Mouse (Mus musculus) hindbrain, embryonic 12.5 days (tissue): Measurements from ENCODE around the gene Pmfbp1. TPM values are rescaled to one million over a fixed set of nuclear protein-coding genes. Genes with fewer than 3 reads are reported as not detected.

Experiments used
- ATAC-seq: fragments of 200-750 bp; cut with Nextera tagmentation; 2 replicates; pipeline ENCODE4 v1.8.0; 2017; ENCODE audit warnings: moderate TSS enrichment; ENCODE audit not compliant: low FRiP score
- H3K27ac ChIP-seq: fragments of 300-500 bp; sonication (generic); 2 replicates; pipeline ENCODE4 v1.5.1; 2016; ENCODE audit warnings: mild to moderate bottlenecking
- H3K27me3 ChIP-seq: fragments of 300-500 bp; sonication (generic); 2 replicates; pipeline ENCODE4 v1.6.1; 2016; ENCODE audit warnings: mild to moderate bottlenecking
- H3K36me3 ChIP-seq: fragments of 300-500 bp; sonication (generic); 2 replicates; pipeline ENCODE4 v1.6.1; 2016; ENCODE audit warnings: mild to moderate bottlenecking
- H3K4me1 ChIP-seq: fragments of 300-500 bp; sonication (generic); 2 replicates; pipeline ENCODE4 v1.6.1; 2016
- H3K4me2 ChIP-seq: fragments of 300-500 bp; sonication (generic); replicated peaks from 2 replicates; pipeline ENCODE4 v1.6.1; 2016; ENCODE audit warnings: mild to moderate bottlenecking
- H3K4me3 ChIP-seq: fragments of 300-500 bp; sonication (generic); 2 replicates; pipeline ENCODE4 v1.5.1; 2016; ENCODE audit warnings: mild to moderate bottlenecking
- H3K9ac ChIP-seq: fragments of 300-500 bp; sonication (generic); 2 replicates; pipeline ENCODE4 v1.6.1; 2016; ENCODE audit warnings: mild to moderate bottlenecking, moderate library complexity
- H3K9me3 ChIP-seq: fragments of 300-500 bp; sonication (generic); replicated peaks from 2 replicates; pipeline ENCODE4 v1.6.1; 2016; ENCODE audit warnings: mild to moderate bottlenecking
- WGBS: fragments of 180-500 bp; shearing (Covaris S2); methylation state at CpG from one replicate; pipeline ENCODE4 v1.1.7; 2016; 5-methylcytosine and 5-hydroxymethylcytosine counted together
- polyA plus RNA-seq: library from polyadenylated mRNA; unstranded; fragments of >200 nt; fragmentation: Nextera tagmentation; extraction: Ambion mirVana; gene quantifications from 2 replicates; pipeline ENCODE4 v1.2.1, GENCODE M21; 2016

Pmfbp1 gene
- polyA plus RNA-seq, 1 experiment from 2014 or later, result 3.3 TPM

DNA sequence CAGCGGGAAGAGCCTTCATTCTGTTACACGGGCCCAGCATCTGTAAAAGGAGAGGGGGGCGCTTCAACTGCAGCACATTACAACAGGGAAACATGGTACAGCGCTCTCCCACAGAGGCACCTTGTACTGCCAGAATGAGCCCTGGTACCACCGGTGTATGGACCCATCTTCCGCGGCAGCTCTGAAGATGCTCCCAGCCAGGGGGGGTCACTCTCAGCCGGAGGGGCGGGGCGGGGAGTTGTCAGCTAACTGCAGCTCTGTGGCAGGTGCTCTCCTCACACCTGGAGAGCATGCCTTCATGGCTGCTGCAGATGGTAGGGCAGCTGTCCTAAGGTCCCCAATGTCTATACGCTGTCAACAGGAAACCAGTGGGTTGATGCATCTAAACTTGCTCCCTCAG, 25.7 kb upstream of the Pmfbp1 start:
- Histone ChIP-seq H3K9me3 (no peaks in the 10 kb centered on the region), H3K27me3 (0 out of 2 replicates have a peak, but pooled peaks cover 4% of the 10 kb centered on the region), H3K27ac (0 out of 2 replicates have a peak overlapping the region, but pooled peaks have one; percentile 35), H3K4me3 (no peak overlapping the region), H3K4me2 (no peak overlapping the region), H3K36me3 (no peaks in the 10 kb centered on the region), H3K9ac (no peak overlapping the region; the same call in 1 of the 2 replicates), H3K4me1 (peaks cover 58% of the 10 kb centered on the region)
- WGBS, result 79% methylated on average over 11 of the region's 11 CpGs
- ATAC-seq, result no peak

DNA sequence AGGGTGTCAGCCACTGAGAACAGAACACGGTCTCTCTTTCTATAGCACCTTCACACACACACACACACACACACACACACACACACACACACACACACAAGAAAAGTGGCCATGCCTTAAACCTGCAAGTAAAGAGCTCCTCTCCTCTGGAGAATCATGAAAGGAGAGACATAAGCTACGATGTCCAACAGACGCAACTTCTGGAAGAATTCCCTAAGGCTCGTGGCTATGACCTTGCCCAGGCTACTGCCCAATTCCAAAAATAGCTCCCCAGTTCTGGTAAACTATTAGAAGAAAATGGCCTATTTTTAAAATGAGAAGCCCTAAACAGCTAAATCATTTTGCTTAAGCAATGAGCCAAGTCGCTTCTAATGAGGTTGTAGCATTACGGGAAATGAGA, 22.0 kb upstream of the Pmfbp1 start:
- no peaks in the 10 kb centered on the region for H3K36me3 ChIP-seq
- no peak overlapping the region for H3K27ac ChIP-seq
- peaks cover 33% of the 10 kb centered on the region for H3K4me1 ChIP-seq
- 86% methylated on average over 6 of the region's 6 CpGs for WGBS
- H3K27me3 ChIP-seq, result 0 out of 2 replicates have a peak, but pooled peaks cover 4% of the 10 kb centered on the region
- no peak overlapping the region for H3K4me3 ChIP-seq
- H3K4me2 ChIP-seq, result no peak overlapping the region
- no peak for ATAC-seq
- no peak overlapping the region for H3K9ac ChIP-seq
- H3K9me3 ChIP-seq, result no peaks in the 10 kb centered on the region

DNA sequence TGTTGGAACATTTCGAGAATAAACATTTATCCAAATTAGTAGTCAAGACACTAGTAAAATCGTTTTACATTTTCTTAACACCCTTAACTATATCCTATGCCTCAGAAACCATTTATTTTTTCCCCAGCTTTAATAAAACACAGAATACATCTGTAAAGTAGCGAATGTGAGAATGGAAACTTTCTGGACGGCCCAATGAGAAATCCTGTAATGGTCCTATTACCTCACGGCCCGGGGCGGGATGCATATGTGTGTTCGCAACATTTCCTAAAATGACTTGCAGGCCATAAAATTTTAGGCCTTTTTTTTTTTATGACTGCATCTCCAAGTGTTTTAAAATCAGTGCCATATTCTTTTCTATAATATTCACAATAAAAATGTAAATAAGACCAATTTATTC, 21.4 kb upstream of the Pmfbp1 start:
- Histone ChIP-seq H3K4me2 (no peak overlapping the region), H3K4me1 (peaks cover 30% of the 10 kb centered on the region), H3K9ac (no peak overlapping the region), H3K27me3 (0 out of 2 replicates have a peak, but pooled peaks cover 4% of the 10 kb centered on the region), H3K36me3 (no peaks in the 10 kb centered on the region), H3K9me3 (no peaks in the 10 kb centered on the region), H3K27ac (peak overlapping the region; percentile 75; the same call in 1 of the 2 replicates), H3K4me3 (no peak overlapping the region)
- 88% methylated on average over 8 of the region's 8 CpGs for WGBS
- ATAC-seq, result no peak

DNA sequence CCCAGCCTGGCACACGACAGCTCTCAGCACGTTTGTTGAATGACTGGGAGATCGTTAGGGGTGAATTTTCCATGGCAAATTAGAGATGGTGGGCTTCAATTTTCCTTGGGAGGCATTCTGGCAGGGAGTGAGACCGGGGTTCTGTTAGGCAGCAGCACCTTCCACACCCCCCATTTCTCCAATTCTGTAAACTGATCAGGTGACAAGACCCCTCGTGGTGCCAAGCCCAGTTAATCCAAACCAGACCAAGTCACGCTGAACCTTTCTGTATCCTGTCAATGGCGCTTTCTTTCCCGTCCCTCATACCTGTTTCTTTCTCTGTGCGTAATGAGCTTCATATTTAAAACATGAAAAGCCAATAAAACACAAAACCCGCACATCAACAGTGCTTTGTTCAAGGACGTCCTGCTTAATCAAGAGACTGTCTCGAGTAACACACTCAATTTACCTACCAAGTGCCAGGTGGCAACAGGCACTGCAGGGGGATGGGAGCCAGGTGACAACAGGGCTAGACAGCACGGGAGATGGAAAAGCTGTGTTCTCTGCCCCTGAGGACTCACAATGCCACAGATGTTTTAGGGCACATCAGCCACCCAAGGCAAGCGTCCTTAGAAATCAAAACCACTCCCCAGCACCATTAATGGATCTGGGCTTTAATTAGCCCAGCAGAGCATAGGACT, 19.2 kb upstream of the Pmfbp1 start:
- peak overlapping the region; percentile 64 for H3K27ac ChIP-seq
- ATAC-seq, result no peak

DNA sequence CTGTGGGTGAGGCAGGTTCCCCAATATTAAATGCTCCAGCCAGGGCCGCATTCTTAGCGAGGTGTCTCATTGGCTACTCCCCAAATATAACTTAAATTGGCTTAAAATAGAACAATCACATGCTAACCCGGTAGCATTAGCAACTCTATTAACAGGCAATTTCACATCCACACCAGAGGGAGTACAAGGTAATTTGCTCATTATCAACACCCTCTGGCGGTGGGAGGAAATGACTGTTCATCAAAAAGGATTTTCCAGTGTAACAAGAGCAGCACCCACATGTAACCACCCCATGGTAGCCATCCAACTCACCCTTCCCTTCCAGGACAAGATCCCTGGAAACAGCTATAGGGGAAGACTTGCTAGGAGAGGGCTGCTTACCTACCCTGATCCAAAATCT, 18.4 kb upstream of the Pmfbp1 start:
- 66% methylated on average over 4 of the region's 4 CpGs for WGBS
- ATAC-seq, result no peak
- Histone ChIP-seq H3K27ac (peak overlapping the region; percentile 62; the same call in 1 of the 2 replicates), H3K9me3 (no peaks in the 10 kb centered on the region), H3K4me1 (peaks cover 15% of the 10 kb centered on the region), H3K27me3 (no peaks in the 10 kb centered on the region), H3K36me3 (no peaks in the 10 kb centered on the region), H3K4me3 (no peak overlapping the region), H3K4me2 (no peak overlapping the region), H3K9ac (no peak overlapping the region)

More for the DNA sequence above, 19.2 kb upstream of the Pmfbp1 start:
- Histone ChIP-seq H3K4me3 (no peak overlapping the region), H3K4me2 (no peak overlapping the region), H3K27me3 (no peaks in the 10 kb centered on the region), H3K9ac (no peak overlapping the region), H3K36me3 (no peaks in the 10 kb centered on the region), H3K9me3 (no peaks in the 10 kb centered on the region), H3K4me1 (peaks cover 15% of the 10 kb centered on the region)
- 50% methylated on average over 14 of the region's 14 CpGs for WGBS

DNA sequence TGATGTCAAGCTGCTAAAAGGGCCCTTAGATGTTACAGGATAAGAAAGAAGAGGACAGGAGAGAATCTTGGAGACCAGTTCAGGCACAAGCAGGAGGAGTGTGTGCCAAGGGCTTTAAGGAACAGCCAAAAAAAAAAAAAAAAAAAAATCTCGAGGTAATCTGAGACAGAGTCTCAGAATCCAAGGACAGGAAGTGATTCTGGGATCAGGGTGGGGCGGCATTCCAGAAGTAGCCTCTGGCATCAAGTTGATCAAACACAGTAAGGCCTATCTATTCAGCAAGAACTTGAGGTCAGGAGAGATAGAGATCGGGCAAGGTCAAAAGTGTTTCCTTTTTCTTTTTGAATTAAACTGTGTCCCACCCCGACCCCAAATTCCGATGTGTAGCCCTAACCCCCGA, 15.2 kb upstream of the Pmfbp1 start:
- peaks cover 6% of the 10 kb centered on the region; the same call in 1 of the 2 replicates for H3K4me1 ChIP-seq
- no peaks in the 10 kb centered on the region for H3K27me3 ChIP-seq
- H3K36me3 ChIP-seq, result no peaks in the 10 kb centered on the region
- H3K4me3 ChIP-seq, result no peak overlapping the region
- no peak overlapping the region for H3K4me2 ChIP-seq
- WGBS, result 70% methylated on average over 6 of the region's 6 CpGs
- no peaks in the 10 kb centered on the region for H3K9me3 ChIP-seq
- no peak overlapping the region for H3K9ac ChIP-seq
- H3K27ac ChIP-seq, result no peak overlapping the region
- ATAC-seq, result no peak

DNA sequence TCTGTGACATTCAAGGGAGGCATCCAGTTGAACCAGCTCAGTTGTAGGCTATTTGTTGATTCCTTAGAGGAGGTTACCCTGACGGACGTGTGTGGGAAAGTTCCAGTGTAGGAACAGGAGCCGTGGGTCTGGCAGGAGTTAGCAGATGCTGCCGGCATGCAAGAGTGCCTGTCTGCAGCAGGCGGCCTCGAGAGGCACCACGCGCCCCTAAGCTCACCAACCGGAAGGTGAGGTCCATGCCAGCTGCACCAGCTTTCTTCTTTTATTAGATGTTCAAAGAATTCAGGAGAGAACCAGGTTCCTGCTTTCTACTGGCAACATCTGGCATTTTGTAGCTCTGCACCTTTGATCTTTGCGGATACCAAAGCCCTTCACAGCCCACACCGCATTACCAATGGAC, 9.1 kb upstream of the Pmfbp1 start:
- H3K4me3 ChIP-seq, result no peak overlapping the region

DNA sequence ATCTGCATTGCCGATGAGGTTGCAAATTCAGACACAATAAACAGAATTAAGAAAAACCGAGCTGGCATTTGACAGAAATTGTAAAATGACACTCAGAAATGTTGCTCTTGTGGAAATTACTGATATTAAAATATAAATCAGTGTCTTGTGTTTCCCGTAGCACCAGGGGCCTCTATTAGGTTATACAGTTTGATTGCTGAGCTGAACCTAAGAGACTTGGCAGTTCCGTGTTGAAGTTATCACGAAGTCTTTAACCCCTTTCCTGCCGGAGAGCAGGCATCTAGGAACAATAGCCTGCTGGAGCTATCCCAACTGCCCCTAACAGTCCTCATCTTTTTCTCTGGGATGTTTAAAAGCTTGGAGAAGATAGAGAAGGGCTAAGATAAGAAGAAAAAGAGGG, 8.3 kb upstream of the Pmfbp1 start:
- Histone ChIP-seq H3K9me3 (no peaks in the 10 kb centered on the region), H3K4me3 (no peak overlapping the region), H3K27me3 (no peaks in the 10 kb centered on the region), H3K27ac (no peak overlapping the region), H3K9ac (no peak overlapping the region), H3K36me3 (no peaks in the 10 kb centered on the region), H3K4me2 (no peak overlapping the region), H3K4me1 (no peaks in the 10 kb centered on the region)
- WGBS, result 55% methylated on average over 6 of the region's 6 CpGs
- ATAC-seq, result no peak

More for the DNA sequence above, 9.1 kb upstream of the Pmfbp1 start:
- Histone ChIP-seq H3K27me3 (no peaks in the 10 kb centered on the region), H3K36me3 (no peaks in the 10 kb centered on the region), H3K9me3 (no peaks in the 10 kb centered on the region), H3K27ac (no peak overlapping the region), H3K9ac (no peak overlapping the region), H3K4me1 (no peaks in the 10 kb centered on the region), H3K4me2 (no peak overlapping the region)
- ATAC-seq, result no peak
- WGBS, result 79% methylated on average over 11 of the region's 11 CpGs

DNA sequence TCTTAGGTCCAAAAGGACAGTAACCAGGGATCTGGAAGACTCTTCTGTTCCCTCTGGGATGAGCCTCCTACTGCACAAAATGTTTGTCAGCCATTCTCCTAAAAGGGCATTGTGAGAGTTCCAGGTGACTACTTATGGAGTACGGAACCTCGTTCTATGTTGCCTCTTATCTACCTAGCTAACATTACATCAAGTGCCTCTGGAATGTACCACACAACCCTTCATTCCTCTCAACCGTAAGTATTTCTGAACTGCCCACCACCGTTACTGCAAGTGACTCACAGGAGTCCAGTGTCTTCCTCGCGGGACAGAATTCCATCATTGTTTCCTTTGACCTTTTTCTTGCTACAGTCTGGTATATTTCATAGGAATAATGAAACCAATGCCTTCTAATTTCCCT, 1.0 kb upstream of the Pmfbp1 start:
- Histone ChIP-seq H3K4me3 (no peak overlapping the region), H3K9ac (no peak overlapping the region), H3K4me1 (no peaks in the 10 kb centered on the region), H3K4me2 (no peak overlapping the region), H3K9me3 (no peaks in the 10 kb centered on the region), H3K27me3 (no peaks in the 10 kb centered on the region), H3K27ac (no peak overlapping the region), H3K36me3 (no peaks in the 10 kb centered on the region)
- ATAC-seq, result no peak
- 89% methylated on average over 6 of the region's 6 CpGs for WGBS

DNA sequence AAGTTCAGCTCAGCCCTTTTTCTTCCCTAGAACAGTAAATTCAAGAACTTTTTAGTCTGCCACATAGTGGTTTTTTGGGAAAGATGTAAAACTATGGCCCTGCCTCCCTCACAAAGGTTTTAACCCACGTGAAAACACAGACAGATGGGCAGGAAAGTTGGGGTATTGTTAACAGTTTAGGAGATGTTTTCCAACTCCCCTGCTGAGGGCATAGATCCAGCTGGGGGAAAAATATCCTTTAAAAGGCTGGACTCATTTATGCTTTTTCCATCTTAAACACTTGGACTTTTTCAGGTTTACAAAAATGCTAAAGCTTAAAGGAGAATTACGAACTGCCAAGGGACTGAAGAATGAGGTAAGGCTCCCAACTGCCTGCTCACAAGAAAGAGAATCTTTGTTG, 774 bp downstream of the Pmfbp1 start:
- no peaks in the 10 kb centered on the region for H3K4me1 ChIP-seq

DNA sequence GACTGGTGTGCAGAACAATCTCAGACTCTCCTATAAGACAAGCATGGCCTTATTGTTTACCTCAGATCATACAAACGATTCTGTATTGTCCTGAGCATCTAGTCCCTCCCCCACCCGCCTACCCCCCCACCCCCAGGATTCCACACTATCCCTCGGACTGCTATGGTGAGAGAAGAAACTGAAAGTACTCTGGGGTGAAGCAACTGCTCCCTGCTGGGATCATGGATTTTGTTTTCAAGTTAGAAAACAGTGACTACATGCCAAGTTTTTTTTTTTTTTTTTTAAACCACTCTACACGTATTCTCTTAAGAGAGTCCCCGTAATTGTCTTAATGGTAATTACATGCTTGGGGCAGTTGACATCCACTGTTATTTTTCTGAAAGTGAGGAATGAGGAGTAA, 3.6 kb downstream of the Pmfbp1 start:
- no peaks in the 10 kb centered on the region for H3K36me3 ChIP-seq
- WGBS, result 68% methylated on average over 5 of the region's 5 CpGs
- H3K27ac ChIP-seq, result no peak overlapping the region
- H3K9me3 ChIP-seq, result no peaks in the 10 kb centered on the region
- ATAC-seq, result no peak
- H3K4me3 ChIP-seq, result no peak overlapping the region
- no peak overlapping the region for H3K4me2 ChIP-seq
- no peaks in the 10 kb centered on the region for H3K27me3 ChIP-seq
- H3K4me1 ChIP-seq, result no peaks in the 10 kb centered on the region
- H3K9ac ChIP-seq, result no peak overlapping the region

More for the DNA sequence above, 774 bp downstream of the Pmfbp1 start:
- no peak overlapping the region for H3K4me3 ChIP-seq
- H3K4me2 ChIP-seq, result no peak overlapping the region
- H3K36me3 ChIP-seq, result no peaks in the 10 kb centered on the region
- 59% methylated on average over 2 of the region's 2 CpGs for WGBS
- no peak overlapping the region for H3K27ac ChIP-seq
- no peaks in the 10 kb centered on the region for H3K27me3 ChIP-seq
- no peak for ATAC-seq
- no peaks in the 10 kb centered on the region for H3K9me3 ChIP-seq
- H3K9ac ChIP-seq, result no peak overlapping the region

DNA sequence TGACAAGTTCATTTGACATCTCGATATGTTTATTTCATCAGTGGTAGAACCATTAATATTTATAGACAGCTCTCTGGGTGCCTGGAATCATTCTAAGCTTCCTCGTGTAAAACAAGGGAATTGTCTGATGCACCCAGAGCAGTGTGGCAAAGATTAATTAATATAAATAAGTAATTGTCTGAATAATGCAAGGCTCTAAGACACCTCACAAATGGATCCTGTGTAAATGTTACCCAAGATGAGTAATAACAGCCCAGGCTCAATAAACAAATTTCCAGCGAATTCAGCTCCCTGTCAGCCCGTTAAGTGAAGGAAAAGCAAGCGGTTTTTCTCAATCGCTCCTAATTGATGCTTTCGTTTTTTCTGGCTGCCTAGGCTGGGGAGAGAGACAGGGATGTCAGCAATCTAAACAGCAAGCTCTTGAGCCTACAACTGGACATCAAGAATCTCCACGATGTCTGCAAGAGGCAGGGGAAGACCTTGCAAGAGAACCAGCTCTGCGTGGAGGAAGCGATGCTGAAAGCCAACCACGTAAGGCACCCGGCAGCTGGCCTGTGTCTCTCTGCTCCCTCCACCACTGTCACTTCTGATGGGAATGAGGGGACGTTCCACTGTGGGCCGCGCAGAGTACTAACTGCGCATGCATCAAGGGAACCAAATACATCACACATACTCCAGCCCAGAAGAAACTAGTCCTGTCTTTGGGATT, 5.3 kb downstream of the Pmfbp1 start:
- ATAC-seq, result no peak
- H3K4me2 ChIP-seq, result no peak overlapping the region
- H3K27me3 ChIP-seq, result no peaks in the 10 kb centered on the region
- no peak overlapping the region for H3K4me3 ChIP-seq
- no peaks in the 10 kb centered on the region for H3K9me3 ChIP-seq
- WGBS, result 81% methylated on average over 16 of the region's 16 CpGs
- H3K9ac ChIP-seq, result no peak overlapping the region
- H3K36me3 ChIP-seq, result no peaks in the 10 kb centered on the region
- H3K27ac ChIP-seq, result no peak overlapping the region
- no peaks in the 10 kb centered on the region for H3K4me1 ChIP-seq

DNA sequence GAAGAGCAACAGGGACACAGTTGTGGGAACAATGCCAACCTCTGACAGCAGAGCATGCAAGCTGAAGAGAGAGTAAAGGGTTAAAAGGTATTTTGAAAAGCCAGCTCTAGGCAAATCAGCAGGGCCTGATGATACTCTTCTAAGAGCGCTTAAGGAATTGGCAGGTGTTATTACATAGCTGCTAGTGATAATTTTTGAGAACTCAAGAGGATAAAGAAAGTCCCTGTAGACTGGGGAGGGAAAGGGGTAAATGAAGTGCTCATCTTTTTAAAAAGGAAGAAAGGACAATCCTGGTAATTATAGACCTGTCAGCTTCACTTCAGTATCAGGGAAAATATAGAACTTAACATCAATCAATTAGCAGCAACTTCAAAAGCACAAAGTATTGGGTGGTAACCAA, 9.7 kb downstream of the Pmfbp1 start:
- H3K4me3 ChIP-seq, result no peak overlapping the region
- no peaks in the 10 kb centered on the region for H3K27me3 ChIP-seq
- H3K9ac ChIP-seq, result no peak overlapping the region
- H3K27ac ChIP-seq, result no peak overlapping the region
- H3K4me2 ChIP-seq, result no peak overlapping the region
- no peak for ATAC-seq
- WGBS, result 66% methylated on average over 1 of the region's 1 CpGs
- H3K4me1 ChIP-seq, result no peaks in the 10 kb centered on the region
- no peaks in the 10 kb centered on the region for H3K9me3 ChIP-seq
- no peaks in the 10 kb centered on the region for H3K36me3 ChIP-seq
